Mouse (Mus musculus): Measurements from ENCODE around the gene BC051665.

GRCm38 (mm10) chr13:60761161-60761560 is 25.0 kb downstream of the BC051665 start:
- TF ChIP-seq CTCF (IDR thresholded peaks at IDR 0.05; ENCODE audit: control insufficient read depth, insufficient read depth, low read length) = no peak
- TF ChIP-seq POLR2A (IDR thresholded peaks at IDR 0.05; ENCODE audit: borderline replicate concordance, control insufficient read depth, low read depth, low read length) = no peak
